Comparison of ENCODE assay signal across 8 mouse cellular contexts in the genomic region with DNA sequence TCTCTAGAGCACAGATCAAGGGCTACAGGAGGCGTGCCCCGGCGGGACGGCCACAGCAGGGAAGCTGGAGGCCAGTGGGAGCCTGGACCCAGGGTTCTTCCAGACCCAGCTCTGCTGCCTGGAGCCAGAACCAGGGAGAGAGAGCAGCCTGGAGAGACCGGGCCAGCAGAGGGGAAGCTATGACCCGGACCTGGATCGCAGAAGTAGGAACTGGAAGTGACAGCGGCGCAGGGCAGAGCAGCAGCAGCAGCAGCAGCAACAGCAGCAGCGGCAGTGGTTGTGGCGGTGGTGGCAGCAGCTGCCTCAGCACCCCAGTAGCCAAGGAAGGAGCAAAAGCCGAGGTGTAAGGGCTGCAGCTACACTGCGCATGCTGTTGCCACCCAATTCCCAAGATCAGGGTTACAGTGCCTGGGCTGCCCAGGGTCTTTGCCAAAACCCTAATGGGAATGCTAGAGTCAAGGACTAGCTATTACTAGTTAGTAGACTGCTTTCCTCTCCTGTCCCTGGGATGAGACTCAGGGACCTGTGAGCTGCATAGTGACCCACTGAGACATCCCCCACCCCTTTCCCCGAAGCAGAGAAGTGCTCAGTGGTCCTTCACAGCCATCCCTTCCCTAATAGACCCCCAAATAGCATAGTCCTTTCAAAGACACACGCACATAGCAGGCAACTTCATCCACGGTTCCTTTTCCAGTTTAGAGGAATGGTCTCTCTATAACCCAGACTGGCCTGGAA. TPM values are rescaled to one million over a fixed set of nuclear protein-coding genes. Genes with fewer than 3 reads are reported as not detected.
DNase-seq lines count a peak whose midpoint lies in the region; ATAC-seq lines count a peak whose summit lies in the region.

No protein-coding gene starts in this region.

- H3K4me3 ChIP-seq in hindbrain, embryonic 11.5 days (ENCODE audit: low read depth, low read length): peak overlapping the region; percentile 34
- H3K4me3 ChIP-seq in limb, embryonic 12.5 days (replicated peaks): peak overlapping the region; percentile 47
- H3K4me3 ChIP-seq in midbrain, embryonic 10.5 days: peak overlapping the region; percentile 59

- H3K9ac ChIP-seq in hindbrain, embryonic 11.5 days (ENCODE audit: low read depth, low read length): peak overlapping the region; percentile 49
- H3K9ac ChIP-seq in limb, embryonic 12.5 days (replicated peaks): peak overlapping the region; percentile 47; the same call in 1 of the 2 replicates

- DNase-seq in cerebellum, adult 9-10 months: no peak
- DNase-seq in cerebellum, adult 11-12 months: peak; percentile 9
- peak; percentile 43 for DNase-seq in gastrocnemius, adult 18-20 months (ENCODE audit: low spot score)
- DNase-seq in hindbrain, embryonic 11.5 days (ENCODE audit: low spot score): peak; percentile 32
- DNase-seq in midbrain, embryonic 10.5 days (ENCODE audit: low spot score): peak; percentile 39
- DNase-seq in spleen, postnatal 4 days (ENCODE audit: low spot score in 2 of 2): peak; percentile 23 to 66

- no peaks in the 10 kb centered on the region for H3K9me3 ChIP-seq in hindbrain, embryonic 11.5 days (ENCODE audit: control insufficient read depth, low read length)
- no peaks in the 10 kb centered on the region for H3K9me3 ChIP-seq in limb, embryonic 12.5 days
- H3K9me3 ChIP-seq in midbrain, embryonic 10.5 days (replicated peaks): no peaks in the 10 kb centered on the region

- 33% methylated on average over 16 of the region's 16 CpGs for WGBS in hindbrain, embryonic 11.5 days
- WGBS in limb, embryonic 12.5 days: 29% methylated on average over 16 of the region's 16 CpGs
- WGBS in midbrain, embryonic 10.5 days: 31% methylated on average over 16 of the region's 16 CpGs

- peak overlapping the region; percentile 61 for H3K4me2 ChIP-seq in hindbrain, embryonic 11.5 days (replicated peaks; ENCODE audit: low read depth, low read length)
- H3K4me2 ChIP-seq in limb, embryonic 12.5 days: peak overlapping the region; percentile 75

- H3K27ac ChIP-seq in hindbrain, embryonic 11.5 days (ENCODE audit: low read depth, low read length): no peak overlapping the region
- H3K27ac ChIP-seq in limb, embryonic 12.5 days: no peak overlapping the region
- no peak overlapping the region; the same call in 1 of the 2 replicates for H3K27ac ChIP-seq in midbrain, embryonic 10.5 days (replicated peaks)

- H3K4me1 ChIP-seq in hindbrain, embryonic 11.5 days (replicated peaks; ENCODE audit: control insufficient read depth, insufficient read depth, low read length): no peaks in the 10 kb centered on the region
- H3K4me1 ChIP-seq in limb, embryonic 12.5 days (replicated peaks): no peaks in the 10 kb centered on the region
- H3K4me1 ChIP-seq in midbrain, embryonic 10.5 days: peaks cover 8% of the 10 kb centered on the region; the same call in 1 of the 2 replicates

- peak; percentile 59; the same call in 1 of the 2 replicates for ATAC-seq in cerebellum, adult (ENCODE audit: insufficient number of reproducible peaks, low FRiP score, low TSS enrichment)
- peak; percentile 61 for ATAC-seq in hindbrain, embryonic 11.5 days (ENCODE audit: low FRiP score)
- no peak for ATAC-seq in limb, embryonic 12.5 days (ENCODE audit: insufficient number of reproducible peaks, insufficient read depth, low FRiP score, low TSS enrichment, low read depth)

- H3K27me3 ChIP-seq in hindbrain, embryonic 11.5 days (ENCODE audit: control insufficient read depth, insufficient read depth, low read length): no peaks in the 10 kb centered on the region
- peaks cover 13% of the 10 kb centered on the region; the same call in 1 of the 2 replicates for H3K27me3 ChIP-seq in limb, embryonic 12.5 days
- H3K27me3 ChIP-seq in midbrain, embryonic 10.5 days (ENCODE audit: low read depth, poor library complexity, severe bottlenecking): peaks cover 25% of the 10 kb centered on the region; the same call in 1 of the 2 replicates

- H3K36me3 ChIP-seq in hindbrain, embryonic 11.5 days (ENCODE audit: control insufficient read depth, insufficient read depth, low read length): no peaks in the 10 kb centered on the region
- no peaks in the 10 kb centered on the region for H3K36me3 ChIP-seq in limb, embryonic 12.5 days
- no peaks in the 10 kb centered on the region for H3K36me3 ChIP-seq in midbrain, embryonic 10.5 days

RNA-seq across cellular contexts. Expression of gene Arhgef6, which starts 11.9 kb away (rescaled TPM):
- total RNA-seq in gastrocnemius, adult 18-20 months (2021): 10 to 100 TPM; 47.4 to 60.0 TPM
- 13.3 and 14.5 TPM in 2 replicates for polyA plus RNA-seq in hindbrain, embryonic 11.5 days (2014; fragmentation: Nextera tagmentation; extraction: Ambion mirVana)
- polyA plus RNA-seq in limb, embryonic 12.5 days (2016; fragmentation: Nextera tagmentation; extraction: Ambion mirVana): 5.0 and 6.1 TPM in 2 replicates
- 3.9 and 7.3 TPM in 2 replicates for polyA plus RNA-seq in midbrain, embryonic 10.5 days (2016; fragmentation: Nextera tagmentation; extraction: Ambion mirVana)
